Mouse (Mus musculus) embryo, embryonic 10 days (tissue): Measurements from ENCODE around the gene Gtf2h1.
"Not testable (repeated sequence)": the region's sequence is repeated elsewhere in the genome, so short reads cannot be mapped to it uniquely, and the experiment has no call there.

Experiments used
- DNase-seq: peaks from one replicate; pipeline ENCODE4 v3.0.0-alpha.2; 2015; ENCODE audit warnings: low spot score

Gene Gtf2h1

DNA sequence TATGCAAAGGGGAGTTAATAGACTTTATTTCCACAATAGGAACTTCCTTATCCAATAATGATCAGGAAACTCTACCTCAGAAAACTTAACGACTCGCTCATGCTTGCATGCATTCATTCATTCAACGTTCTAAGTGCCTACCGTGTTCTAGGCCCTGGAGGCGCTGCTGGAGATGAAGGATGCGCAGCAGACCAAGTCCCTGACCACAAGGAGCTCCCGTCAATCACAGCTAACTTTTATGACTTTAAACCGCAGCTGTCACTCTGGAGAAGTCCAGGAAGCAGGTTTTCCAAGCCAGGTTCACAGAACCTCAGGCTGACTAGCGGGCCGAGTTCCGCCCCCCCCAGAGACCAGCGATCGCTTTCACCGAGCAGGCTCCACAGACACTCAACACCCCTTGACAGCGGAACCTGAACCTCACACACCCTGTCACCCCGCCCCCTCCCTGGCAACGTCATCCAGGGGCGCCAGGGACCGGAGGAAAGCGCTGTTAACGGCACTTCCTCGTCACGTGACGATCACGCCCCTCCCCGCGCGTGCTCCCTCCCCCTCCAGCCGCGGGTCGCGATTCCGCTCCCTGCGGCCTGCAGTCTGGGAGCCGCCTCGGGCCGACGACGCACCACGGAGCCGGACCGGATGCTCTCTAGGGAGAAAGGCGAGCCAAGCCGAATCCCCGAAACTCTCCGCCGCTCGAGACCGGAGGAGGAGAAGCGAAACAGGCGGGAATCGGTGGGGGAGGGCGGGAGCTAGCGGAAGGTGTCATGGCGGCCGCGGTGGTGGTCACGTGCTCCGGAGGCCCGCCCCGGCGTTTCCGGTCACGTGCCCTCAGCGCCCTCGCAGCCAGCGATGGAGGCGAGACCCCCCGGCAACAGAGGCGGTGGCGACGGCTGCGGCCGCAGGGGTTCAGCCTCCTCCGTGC lies at the start of gene Gtf2h1, which contains the start of gene Hps5:
Gene Gtf2h1 (plus strand): TSS at position 817 of the 919 bp plus-strand sequence.
Gene Hps5 (minus strand): TSS at position 778 of the 919 bp plus-strand sequence.
- peak; percentile 97 for DNase-seq

DNA sequence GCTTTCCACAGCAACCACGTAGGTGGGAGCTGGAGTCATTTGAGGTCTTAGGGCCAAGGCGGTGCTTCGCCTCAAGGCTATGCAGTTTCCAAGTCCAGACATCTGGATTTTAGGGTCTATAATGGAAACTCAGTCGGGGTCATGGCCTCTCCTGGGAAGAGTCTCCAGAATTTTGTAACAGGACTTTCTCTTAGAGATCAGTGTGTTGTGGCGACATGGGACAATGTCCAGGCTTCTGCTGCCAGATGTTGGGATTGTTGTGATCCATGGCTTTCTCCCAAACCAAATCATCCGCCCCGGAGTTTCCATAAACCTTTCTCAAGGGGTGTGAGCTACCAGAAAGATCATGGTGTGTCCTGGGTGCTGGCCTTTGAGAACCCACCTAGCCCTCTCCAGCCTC lies 49.5 kb upstream of the Gtf2h1 start:
- no peak for DNase-seq

DNA sequence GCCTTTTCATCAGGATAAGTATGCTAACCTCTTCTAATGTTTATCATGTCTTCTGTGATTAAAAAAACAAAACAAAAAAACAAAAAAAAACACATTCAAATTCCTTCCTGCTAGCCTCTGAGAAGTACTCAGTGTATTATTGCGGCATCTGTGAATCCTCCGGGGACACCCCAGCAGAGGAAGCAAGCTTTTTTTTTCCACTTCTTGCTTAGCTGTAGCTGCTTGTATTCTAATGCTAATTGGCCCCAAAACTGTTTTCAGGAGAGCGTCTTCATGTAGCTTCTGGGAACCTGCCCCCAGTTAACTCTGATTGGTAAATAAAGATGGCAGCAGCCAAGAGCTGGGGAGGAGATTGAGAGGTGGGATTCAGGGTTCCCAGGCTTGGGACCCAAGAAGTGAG lies 47.4 kb upstream of the Gtf2h1 start:
- no peak for DNase-seq

DNA sequence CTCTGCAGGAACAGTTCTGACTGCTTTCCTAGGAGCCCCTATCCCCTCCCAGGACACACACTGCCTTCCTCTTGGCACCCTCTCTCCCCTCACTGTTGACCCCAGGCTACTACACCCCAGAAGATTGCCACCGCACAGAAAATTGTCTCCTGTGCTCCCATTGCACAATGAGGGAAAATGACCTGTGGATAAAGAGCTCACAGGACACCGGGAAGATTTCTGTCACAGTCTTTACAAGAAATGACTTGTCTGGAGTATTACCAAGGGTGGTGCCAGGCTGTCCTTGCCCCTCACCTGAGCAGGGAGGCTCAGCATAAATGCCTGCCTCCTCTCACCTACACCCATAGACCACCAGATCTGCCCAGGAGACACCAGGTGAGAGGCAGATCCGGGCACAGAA lies 44.4 kb upstream of the Gtf2h1 start, which contains the start of gene Saa2:
Gene Saa2 (plus strand): TSS at position 301 of the 400 bp plus-strand sequence.
- no peak for DNase-seq

DNA sequence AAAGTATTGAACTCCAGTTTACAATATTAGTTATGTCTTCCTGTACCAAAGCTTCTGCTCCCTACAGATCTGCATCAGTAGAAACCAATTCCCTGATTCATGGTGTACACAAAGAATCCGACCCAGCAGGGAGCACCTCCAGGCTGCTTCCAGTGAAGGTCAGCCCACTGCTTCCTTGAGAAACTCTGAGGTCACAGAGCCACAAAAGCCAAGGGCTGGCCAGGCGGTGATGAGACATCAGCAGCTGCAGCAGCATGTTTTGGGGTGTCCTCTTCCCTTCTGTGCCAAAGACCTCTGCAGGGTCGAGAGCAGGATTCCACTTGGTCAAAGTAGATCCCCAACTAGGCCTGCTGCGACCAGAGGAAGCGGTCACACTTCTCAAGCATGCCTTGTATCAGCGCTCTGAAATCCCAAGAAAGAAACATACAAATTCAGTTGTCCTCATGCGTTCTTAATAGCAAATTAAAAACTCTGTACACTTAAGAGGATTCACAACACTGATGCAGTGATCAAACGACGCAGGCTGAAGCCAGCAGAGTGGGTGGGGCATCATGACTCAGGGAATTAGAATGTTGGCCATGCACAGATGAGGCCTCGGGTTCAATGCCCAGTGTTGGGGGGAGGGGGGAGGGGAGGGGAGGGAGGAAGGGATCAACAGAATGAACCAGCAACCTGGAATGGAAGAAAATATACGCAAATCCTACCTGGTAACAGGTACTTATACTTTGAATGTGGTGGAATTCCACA lies 34.7 kb upstream of the Gtf2h1 start:
- DNase-seq: no peak

DNA sequence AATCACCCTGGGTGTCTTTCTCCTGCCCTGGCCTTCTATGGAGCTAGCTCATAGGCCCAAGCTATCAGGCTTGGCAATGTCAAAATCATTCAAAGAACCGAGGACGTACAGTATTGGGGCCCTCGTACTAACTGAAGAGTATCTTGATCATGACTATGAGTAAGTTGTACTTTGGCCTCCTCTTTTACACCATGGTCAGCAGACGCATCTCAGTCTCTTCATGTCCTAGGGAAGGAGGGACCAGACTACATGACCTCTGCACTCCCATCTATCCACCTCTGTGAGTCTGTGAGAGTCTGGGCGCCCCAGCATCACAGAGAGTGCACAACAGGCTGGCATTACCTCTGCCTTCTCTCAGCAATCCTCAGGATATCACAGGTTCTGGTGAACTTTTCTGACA lies 33.3 kb upstream of the Gtf2h1 start:
- no peak for DNase-seq

DNA sequence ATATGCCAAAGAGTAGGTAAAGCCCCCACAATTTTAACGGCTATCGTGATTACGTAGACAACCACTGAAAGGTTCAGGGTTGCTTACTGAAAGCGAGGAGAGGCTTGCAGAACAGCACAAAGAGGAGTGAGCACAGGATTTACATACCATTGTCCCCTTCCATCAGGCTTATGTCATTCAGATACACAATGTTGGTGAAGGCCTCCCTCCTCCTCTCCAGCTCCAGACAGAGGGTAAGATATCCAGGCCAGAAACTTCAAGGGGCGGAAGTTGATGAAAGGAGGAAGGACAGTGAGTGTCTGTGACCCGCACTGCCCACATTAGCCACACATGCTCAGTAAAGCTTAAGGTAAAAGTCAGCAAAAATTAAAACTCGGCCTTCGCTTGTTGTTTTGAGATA lies 31.2 kb upstream of the Gtf2h1 start:
- no peak for DNase-seq

DNA sequence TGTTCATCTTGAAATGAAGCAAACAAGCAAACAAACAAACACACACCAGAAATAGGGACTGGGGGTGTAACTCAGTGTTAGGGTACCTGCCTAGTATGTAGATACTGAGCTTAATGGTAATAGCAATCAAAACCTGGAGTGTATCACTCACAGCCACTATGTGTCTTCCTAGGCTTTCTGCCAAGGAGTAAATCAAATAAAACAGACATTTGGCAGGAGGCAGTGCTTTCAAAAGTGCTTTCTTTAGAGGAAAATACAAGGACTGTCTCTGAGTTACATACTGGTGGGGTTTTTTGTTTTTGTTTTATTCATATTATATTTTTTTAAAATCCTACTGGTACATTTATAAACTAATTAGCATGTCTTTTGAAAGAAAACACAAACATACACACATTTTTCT lies 28.5 kb upstream of the Gtf2h1 start:
- DNase-seq: no peak

DNA sequence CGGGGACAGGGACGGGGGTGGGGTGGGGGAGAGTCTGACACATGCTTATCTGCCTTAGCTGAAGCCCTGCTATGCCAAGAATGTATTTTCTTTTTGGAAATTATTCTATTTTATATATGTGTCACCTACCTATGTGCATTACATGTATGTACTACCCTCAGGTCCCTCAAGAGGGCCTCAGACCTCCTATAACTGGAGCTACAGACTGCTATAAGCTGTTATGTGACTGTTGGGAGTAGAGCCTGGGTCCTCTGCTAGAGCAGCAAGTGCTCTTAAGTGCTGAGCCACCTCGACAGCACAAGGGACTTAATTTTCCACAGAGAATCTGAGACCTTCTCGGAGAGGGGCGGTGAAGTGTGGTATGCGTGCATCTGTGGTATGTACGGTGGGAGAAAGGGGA lies 27.5 kb upstream of the Gtf2h1 start:
- DNase-seq: no peak

DNA sequence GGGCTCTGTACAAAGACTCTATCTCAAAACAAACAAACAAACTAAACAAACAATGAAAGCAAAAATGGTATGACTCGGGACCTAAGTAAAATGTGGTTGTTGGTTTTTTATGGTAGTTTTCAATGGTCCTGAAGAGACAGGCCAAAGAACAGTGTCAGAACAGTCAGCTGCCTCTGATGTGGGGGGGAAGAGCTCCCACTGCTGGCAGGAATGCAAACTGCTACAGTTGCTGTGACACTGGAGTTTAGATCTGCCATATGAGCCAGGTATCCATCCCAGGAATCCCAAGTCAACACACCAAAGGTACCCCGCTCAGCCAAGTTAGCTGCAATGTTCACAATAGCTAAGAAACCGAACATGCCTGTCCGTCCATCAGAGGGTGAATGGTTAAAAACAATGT lies 25.2 kb upstream of the Gtf2h1 start:
- DNase-seq: peak; percentile 83

DNA sequence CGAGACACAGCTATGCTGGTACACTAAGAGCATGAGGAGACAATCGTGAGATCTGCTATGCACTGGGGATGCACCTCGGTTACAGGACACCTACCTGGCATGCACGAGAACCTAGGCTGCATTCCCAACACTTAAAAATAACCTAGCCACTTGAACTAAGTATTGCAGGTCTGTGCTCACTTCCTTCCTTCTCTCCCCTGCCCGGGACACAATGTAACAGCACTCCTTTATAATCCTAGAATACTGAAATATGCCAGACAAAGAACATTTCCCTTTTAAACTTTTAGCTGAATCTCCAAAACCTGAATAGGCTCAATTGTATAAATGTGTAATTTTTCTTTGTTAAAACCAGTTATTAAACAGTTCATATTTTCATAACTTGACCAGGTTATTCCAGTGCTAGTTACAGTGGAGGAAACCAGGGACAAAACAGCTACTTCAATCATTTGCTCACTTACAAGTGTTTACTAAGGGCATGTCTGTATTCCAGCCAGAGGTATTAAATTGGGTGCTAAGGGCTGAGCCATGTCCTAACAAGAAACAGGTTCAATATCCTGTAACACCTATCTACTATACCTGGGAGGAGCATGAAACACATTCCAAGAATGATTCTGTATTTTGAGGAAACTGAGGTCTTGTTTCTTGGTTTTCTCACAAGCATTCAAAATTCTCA lies 6.6 kb upstream of the Gtf2h1 start:
- DNase-seq: no peak

DNA sequence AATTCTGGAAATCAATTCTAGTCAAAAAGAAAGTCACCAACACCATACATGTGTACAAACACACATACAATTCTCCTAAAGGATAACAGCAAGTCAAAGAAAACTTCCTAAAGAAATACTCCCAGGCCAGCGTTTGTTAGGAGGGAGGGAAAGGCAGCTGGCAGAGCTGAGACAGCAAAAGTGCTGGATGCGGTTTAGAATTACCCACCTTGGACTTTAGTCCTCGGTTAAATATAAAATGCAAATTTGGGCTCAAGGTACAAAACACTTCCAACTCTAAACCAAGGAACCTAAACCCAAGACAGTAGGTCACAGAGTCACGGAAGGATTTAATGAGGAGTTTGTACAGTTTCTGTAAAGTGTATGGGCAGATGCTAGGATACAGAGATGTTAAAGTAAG lies 2.0 kb upstream of the Gtf2h1 start:
- no peak for DNase-seq

DNA sequence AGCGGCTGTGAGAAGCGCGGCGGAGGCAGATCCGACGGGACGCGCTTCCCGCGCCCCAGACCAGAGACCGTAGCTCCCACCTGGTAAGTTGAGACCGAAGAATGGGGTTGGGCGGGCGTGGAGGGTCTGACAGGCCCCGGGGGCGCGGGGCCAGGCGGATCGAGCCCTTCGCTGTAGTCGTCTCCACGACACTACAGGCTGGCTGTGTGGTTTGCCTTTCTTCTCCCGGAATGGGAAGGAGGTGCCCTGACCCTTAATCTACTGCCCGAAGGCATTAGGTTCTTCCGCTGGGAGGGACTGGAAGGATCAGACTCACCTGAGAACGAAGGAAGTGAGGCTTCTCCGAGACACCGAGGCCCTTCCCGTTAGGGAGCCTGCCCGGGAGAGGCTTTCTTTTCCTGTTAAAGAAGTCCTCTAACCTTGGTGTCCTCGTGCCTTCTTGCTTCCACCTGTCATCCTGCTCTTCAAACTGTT lies 340 bp downstream of the Gtf2h1 start:
- DNase-seq: peak; percentile 10

DNA sequence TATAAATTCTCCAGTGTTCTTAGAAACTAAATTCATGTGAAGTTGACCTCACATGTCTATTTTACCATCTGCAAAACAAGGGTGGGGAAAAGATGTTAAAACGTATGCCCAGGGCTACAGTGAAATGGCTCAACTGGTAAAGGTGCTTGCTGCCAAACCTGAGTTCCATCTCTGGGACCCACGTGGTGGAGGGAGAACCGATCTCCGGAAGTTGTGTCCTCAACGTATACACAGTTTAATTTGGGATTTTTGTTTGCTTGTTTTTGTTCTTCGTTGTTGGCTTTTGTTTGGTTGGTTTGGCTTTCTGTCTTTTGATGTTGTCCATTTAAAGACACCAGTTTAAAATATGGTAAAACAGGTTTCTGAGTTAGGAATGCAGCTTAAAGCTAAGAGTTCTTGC lies 876 bp downstream of the Gtf2h1 start:
- no peak for DNase-seq

DNA sequence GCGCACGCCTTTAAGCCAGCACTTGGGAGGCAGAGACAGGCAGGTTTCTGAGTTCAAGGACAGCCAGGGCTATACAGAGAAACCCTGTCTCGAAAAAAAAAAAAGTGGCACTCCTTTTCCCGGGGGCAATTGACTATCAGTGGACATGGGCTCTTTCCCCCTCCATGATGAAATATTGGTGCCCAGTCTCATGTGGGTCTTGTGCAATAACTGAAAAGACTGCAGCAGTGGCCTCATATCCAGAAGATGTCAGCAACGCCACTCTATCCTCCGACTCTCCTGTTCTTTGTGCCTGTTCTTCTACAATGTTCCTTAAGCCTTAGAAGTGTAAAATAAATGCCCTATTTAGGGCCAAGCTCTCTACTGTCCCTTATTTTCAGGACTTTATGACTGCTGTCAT lies 14.4 kb downstream of the Gtf2h1 start:
- no peak for DNase-seq

DNA sequence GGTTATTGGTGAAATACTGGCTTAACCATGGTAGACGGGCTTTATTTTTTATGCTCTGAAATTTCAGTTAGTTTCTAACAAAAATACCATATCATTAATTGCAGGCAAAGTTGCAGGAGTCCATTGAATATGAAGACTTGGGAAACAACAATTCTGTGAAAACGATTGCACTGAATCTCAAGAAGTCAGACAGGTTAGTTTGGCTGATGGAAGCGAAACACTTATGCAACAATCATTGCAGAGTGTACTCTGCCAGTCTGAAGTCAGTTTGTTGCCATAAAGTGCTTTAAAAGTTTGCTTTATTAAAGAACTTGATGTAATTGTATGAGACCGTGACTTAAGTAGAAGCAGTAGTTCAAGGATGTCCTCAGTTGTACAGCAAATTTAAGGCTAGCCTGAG lies 18.1 kb downstream of the Gtf2h1 start:
- no peak for DNase-seq

DNA sequence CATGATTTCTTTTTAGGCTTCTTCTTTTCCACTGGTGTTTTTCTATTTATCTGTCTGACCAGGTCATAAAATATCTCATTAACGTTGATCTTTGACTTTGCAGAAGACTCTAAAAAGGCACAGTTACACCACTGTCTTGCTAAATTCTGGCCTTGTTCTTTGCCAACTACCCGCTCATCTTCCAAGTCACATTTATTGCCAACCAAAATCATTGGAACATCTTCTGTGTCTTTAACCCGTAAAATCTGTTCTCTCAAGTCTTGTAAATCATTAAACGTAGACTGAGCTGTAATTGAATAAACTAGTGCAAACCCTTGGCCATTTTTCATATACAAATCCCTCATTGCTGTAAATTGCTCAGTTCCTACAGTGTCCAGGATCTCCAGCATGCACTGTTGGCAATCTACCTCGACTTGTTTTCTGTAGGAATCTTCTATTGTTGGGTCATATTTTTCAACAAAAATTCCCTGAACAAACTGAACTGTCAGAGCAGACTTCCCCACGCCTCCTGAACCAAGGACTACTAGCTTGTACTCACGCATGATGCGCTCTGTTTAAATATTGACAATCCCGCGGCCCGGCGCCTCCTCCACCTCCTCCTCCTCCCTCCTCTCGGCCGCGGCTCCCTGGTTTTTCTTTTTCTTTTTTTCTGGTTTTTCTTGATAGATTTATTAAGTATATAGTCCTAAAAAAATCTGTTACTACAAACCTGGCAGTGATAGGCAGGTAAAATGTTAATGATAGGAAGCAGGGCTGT lies 25.2 kb downstream of the Gtf2h1 start:
- not testable (repeated sequence) for DNase-seq

DNA sequence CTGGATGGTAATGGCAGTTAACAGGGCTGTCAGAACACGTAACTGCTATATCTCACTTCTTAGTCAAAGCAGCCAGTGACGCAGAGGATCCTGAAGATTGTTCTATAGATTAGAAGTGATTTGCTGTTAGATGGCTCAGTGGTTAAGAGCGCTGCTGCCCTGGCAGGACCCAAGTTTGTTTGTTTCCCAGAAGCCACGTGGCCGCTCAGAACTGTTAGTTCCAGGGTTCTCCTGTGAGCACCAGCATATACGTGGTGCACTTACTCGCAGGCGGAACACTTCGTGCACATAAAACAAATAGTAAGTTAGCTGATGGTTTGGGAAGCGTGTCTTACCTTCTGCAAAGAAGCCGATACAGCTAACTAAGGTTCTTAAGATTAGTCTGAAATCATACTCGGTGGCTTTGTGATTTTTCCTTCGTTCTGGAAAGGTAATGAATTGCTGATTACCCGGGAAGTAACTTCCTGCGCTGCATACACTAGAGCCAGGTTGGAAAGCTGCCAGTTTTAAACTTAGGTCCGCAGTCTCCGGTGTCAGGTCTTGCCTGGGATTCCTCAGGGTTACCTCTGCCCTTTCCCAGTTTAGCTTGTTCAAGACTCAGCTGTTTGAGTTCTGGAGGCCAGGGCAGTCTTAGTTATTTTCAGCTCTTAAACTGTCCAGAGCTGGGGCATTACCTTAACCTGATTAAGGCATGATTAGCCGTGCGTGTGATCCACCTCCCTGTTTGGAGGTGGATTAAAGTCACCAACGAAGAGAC lies 31.3 kb downstream of the Gtf2h1 start:
- DNase-seq: no peak

DNA sequence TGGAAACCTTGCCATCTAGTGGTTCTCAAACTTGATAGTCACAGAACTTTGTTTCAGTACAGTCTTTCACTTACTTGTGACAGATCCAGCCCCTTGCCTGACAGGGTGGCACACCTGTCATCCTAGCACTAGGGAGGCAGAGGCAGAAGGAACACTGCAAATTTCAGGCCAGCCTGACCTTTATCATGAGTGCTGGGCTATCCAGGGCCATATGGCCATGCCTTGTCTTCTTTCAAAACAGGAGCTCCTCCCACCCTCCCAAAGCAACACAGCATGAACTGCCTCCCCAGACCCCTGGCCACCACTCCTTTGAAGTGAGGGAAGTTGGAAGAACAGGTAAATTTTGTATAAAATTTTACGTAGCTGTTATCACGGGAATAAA lies 31.9 kb downstream of the Gtf2h1 start:
- no peak for DNase-seq

DNA sequence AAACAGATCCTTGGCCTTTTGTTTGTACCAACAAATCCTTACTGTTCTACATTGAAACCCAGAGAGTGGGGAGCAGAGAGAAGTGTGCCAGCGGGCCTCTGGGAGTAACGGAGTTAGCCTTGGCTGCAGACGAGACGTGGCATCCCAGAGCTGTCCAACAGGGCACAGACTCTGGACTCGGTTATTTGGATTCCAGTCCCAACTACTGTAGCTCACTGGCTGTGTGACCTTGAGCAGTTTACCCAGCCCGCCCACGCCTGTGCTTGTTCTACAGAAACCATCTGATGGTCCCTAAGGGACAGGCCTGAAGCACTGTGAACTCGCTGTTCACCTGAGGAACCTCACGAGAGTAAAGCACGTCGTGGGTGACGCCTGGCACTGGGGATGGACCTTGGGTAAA lies 34.0 kb downstream of the Gtf2h1 start:
- DNase-seq: no peak
